Mouse (Mus musculus) liver, embryonic 16.5 days (tissue): Measurements from ENCODE around the gene Ppdpf. TPM values are rescaled to one million over a fixed set of nuclear protein-coding genes. Genes with fewer than 3 reads are reported as not detected.

Experiments used
- ATAC-seq: fragments of 200-750 bp; cut with Nextera tagmentation; 2 replicates; pipeline ENCODE4 v1.8.0; 2017; ENCODE audit warnings: low read depth, mild to moderate bottlenecking, moderate number of reproducible peaks, moderate library complexity
- H3K27ac ChIP-seq: fragments of 300-500 bp; sonication (generic); 2 replicates; pipeline ENCODE4 v1.5.1; 2014; ENCODE audit warnings: mild to moderate bottlenecking, low read length
- H3K27me3 ChIP-seq: fragments of 300-500 bp; sonication (generic); 2 replicates; pipeline ENCODE4 v1.6.1; 2014; ENCODE audit warnings: low read depth, low read length, mixed read lengths; ENCODE audit not compliant: control insufficient read depth, insufficient read depth
- H3K36me3 ChIP-seq: fragments of 300-500 bp; sonication (generic); 2 replicates; pipeline ENCODE4 v1.6.1; 2014; ENCODE audit warnings: mild to moderate bottlenecking; ENCODE audit not compliant: control insufficient read depth, insufficient read depth
- H3K4me1 ChIP-seq: fragments of 300-500 bp; sonication (generic); 2 replicates; pipeline ENCODE4 v1.6.1; 2014; ENCODE audit warnings: low read depth, low read length, mixed read lengths; ENCODE audit not compliant: control insufficient read depth
- H3K4me2 ChIP-seq: fragments of 300-500 bp; sonication (generic); 2 replicates; pipeline ENCODE4 v1.6.1; 2014; ENCODE audit warnings: low read depth, low read length, mixed read lengths
- H3K4me3 ChIP-seq: fragments of 300-500 bp; sonication (generic); 2 replicates; pipeline ENCODE4 v1.5.1; 2014; ENCODE audit warnings: low read depth, mild to moderate bottlenecking, low read length
- H3K9ac ChIP-seq: fragments of 300-500 bp; sonication (generic); 2 replicates; pipeline ENCODE4 v1.6.1; 2014; ENCODE audit warnings: low read depth, low read length
- H3K9me3 ChIP-seq: fragments of 300-500 bp; sonication (generic); replicated peaks from 2 replicates; pipeline ENCODE4 v1.6.1; 2016; ENCODE audit warnings: low read length; ENCODE audit not compliant: control insufficient read depth
- WGBS: fragments of 180-500 bp; shearing (Covaris S2); extraction: QIAGEN DNeasy Blood & Tissue Kit; methylation state at CpG from one replicate; pipeline ENCODE4 v1.1.7; 2014; ENCODE audit not compliant: insufficient replicate concordance; 5-methylcytosine and 5-hydroxymethylcytosine counted together
- polyA plus RNA-seq: library from polyadenylated mRNA; unstranded; fragments of >200 nt; fragmentation: Nextera tagmentation; extraction: Ambion mirVana; gene quantifications from 2 replicates; pipeline ENCODE4 v1.2.1, GENCODE M21; 2015

Ppdpf gene
- polyA plus RNA-seq, 1 experiment from 2014 or later, result 94.4 TPM

DNA sequence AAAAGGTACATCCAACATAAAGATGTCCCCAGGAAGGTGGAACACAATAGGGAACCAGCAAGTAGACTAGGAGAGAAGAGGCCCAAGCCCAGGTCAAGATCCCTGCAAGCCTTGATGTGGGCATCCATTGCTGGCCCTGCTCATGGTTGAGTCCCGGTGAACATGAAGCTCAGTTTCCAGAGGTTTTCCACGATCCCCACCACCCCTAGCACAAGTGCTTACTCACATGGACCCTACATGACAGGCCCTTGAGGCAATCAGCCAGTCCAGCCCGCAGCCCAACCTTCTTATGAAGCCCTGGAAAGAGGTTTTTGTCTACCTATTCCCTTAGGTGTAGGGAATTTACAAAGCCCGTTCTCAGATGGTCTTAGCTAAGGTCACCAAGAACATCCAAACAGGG, 29.9 kb upstream of the Ppdpf start:
- H3K9ac ChIP-seq, result no peak overlapping the region
- peaks cover 21% of the 10 kb centered on the region for H3K27me3 ChIP-seq
- no peaks in the 10 kb centered on the region for H3K9me3 ChIP-seq
- no peak for ATAC-seq
- WGBS, result 55% methylated on average over 4 of the region's 4 CpGs
- no peak overlapping the region for H3K4me3 ChIP-seq
- no peak overlapping the region for H3K4me2 ChIP-seq
- no peaks in the 10 kb centered on the region for H3K4me1 ChIP-seq
- no peak overlapping the region for H3K27ac ChIP-seq
- H3K36me3 ChIP-seq, result no peaks in the 10 kb centered on the region

DNA sequence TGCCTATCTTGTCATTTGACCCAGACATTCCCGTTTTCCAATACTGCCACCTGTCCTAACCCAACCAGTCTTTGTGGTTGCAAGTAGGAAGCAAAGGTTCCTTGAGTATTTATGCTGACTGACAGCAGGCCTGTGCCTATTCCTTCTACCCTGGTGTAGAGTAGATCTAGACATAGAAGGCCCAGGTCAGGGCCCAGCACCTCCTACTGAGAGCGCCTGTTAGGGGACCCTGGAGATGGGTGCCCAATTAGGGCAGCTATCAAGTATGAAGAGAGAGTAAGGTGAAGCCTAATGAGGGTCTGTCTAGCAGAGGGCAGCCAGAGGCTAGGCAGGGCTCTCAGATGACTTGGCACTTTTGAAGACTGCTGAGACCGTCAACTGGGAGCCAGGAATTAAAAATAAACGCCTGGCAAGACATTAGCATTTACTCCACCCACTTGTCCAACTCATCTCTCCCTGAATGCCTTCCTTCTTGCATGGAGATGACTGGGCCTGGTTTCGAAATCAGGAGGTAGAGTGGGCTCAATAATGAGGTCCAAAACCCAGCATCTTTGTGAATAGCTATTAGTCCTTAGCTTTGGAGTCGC, 29.2 kb upstream of the Ppdpf start:
- Histone ChIP-seq H3K4me3 (no peak overlapping the region), H3K9ac (no peak overlapping the region)
- 43% methylated on average over 6 of the region's 6 CpGs for WGBS

DNA sequence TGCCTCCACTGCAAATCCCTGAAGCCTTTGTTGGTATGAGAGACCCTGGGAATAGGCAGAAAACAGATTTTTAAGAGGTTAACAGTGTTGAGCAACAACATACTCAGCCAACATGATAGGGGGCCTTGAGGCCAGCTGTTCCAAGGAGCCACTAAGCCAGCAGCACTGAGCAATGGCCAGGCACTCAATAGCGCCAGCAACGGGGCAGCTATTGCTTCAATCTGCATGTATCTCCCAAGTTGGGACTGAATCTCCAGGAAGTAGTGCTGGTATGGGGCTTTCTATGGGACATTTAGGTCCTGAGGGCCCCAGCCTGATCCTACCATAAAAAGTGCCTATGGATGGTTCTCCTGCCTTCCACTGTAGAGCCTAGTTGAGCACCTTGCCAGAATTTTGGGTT, 28.6 kb upstream of the Ppdpf start:
- Histone ChIP-seq H3K4me1 (no peaks in the 10 kb centered on the region), H3K9me3 (no peaks in the 10 kb centered on the region), H3K36me3 (no peaks in the 10 kb centered on the region), H3K4me3 (no peak overlapping the region), H3K9ac (no peak overlapping the region), H3K27ac (no peak overlapping the region), H3K27me3 (peaks cover 21% of the 10 kb centered on the region), H3K4me2 (no peak overlapping the region)
- no peak for ATAC-seq
- WGBS, result 86% methylated on average over 2 of the region's 2 CpGs

More for the DNA sequence above, 29.2 kb upstream of the Ppdpf start:
- no peak for ATAC-seq
- no peak overlapping the region for H3K27ac ChIP-seq
- no peaks in the 10 kb centered on the region for H3K9me3 ChIP-seq
- H3K4me1 ChIP-seq, result no peaks in the 10 kb centered on the region
- peaks cover 21% of the 10 kb centered on the region for H3K27me3 ChIP-seq
- H3K4me2 ChIP-seq, result no peak overlapping the region
- H3K36me3 ChIP-seq, result no peaks in the 10 kb centered on the region

DNA sequence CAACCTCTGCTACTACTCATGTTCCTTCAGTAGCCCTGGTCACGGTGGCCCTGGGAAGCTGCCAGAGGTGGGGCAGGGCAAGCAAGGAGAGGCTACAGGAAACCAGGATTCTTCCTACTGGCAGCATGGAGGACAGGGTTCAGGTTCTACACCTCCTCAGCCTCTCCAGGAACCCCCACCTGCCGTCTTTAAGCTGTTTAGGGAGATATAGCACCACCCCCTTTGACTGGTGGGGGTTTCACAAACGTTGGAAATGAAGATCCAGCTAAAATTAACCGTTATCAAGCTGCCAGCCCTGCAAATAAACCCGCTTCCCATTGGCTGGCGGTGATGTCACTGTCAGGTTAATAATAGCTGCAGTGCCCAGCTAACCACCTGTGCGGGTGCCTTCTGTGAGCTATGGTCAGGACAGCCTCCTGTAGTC, 27.9 kb upstream of the Ppdpf start:
- no peak overlapping the region for H3K4me3 ChIP-seq
- no peaks in the 10 kb centered on the region for H3K9me3 ChIP-seq
- peaks cover 21% of the 10 kb centered on the region for H3K27me3 ChIP-seq
- H3K4me1 ChIP-seq, result no peaks in the 10 kb centered on the region
- H3K36me3 ChIP-seq, result no peaks in the 10 kb centered on the region
- H3K9ac ChIP-seq, result no peak overlapping the region
- no peak overlapping the region for H3K27ac ChIP-seq
- H3K4me2 ChIP-seq, result no peak overlapping the region
- WGBS, result 38% methylated on average over 7 of the region's 7 CpGs
- no peak for ATAC-seq

DNA sequence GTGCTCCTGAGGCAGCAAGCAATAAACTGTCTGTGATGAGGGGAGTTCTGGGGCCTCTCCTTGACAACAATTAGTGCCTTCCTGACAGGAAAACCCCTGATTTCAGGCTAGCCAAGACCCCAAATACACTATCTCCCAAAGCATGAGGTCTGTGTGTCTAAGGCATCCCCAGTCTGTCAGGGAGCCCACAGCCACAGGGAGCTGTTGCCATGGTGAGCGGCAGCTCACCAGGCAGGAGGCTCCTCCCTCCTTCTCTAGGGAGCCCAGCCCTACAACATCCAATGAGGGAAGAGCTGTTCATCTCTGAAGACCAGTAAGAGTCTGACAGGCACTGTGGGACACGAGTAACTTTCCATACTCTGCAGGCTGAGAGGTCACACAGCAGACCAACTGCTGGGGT, 27.3 kb upstream of the Ppdpf start:
- peaks cover 21% of the 10 kb centered on the region for H3K27me3 ChIP-seq
- H3K9ac ChIP-seq, result no peak overlapping the region
- H3K27ac ChIP-seq, result no peak overlapping the region
- no peaks in the 10 kb centered on the region for H3K4me1 ChIP-seq
- no peak overlapping the region for H3K4me2 ChIP-seq
- WGBS, result 2% methylated on average over 2 of the region's 2 CpGs
- H3K4me3 ChIP-seq, result no peak overlapping the region
- ATAC-seq, result peak; percentile 24; the same call in 1 of the 2 replicates
- no peaks in the 10 kb centered on the region for H3K9me3 ChIP-seq
- no peaks in the 10 kb centered on the region for H3K36me3 ChIP-seq

DNA sequence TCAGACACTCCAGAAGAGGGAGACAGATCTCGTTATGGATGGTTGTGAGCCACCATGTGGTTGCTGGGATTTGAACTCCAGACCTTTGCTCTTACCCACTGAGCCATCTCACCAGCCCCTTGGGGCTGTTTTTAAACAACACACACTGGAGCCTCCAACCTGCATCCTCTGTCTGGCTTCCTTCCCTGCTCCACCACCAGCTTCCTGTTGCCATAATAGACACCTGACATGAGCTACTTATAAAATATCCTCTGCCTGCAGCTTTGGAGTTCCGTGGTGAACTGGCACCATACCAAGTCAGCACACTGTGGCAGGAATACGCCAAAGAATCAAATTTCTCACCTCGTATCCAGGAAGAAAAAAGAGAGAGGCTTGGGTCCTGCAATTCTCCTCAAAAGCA, 26.2 kb upstream of the Ppdpf start:
- peaks cover 20% of the 10 kb centered on the region for H3K27me3 ChIP-seq
- ATAC-seq, result no peak
- H3K36me3 ChIP-seq, result no peaks in the 10 kb centered on the region
- WGBS, result 42% methylated on average over 4 of the region's 4 CpGs
- H3K27ac ChIP-seq, result no peak overlapping the region
- no peak overlapping the region for H3K9ac ChIP-seq
- H3K4me3 ChIP-seq, result no peak overlapping the region
- no peaks in the 10 kb centered on the region for H3K9me3 ChIP-seq
- H3K4me1 ChIP-seq, result no peaks in the 10 kb centered on the region
- H3K4me2 ChIP-seq, result no peak overlapping the region

DNA sequence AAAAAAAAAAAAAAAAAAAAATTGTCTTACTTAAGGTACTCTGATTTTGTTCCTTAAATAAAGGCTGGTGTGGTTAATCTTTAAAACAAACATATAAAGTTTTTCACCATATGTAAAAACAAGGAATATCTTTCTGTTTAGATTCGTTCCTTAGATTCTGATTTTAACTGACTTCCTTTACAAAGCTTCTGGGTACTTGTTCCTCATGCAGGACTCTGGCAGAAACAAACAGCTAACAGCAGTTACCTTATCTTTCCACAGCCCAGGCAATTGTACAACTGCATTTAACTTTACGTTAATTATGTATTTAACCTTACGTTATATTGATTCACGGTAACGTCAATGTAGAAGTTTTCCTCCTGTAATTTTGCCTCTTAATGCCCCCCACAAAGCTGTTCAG, 20.6 kb upstream of the Ppdpf start:
- Histone ChIP-seq H3K4me1 (no peaks in the 10 kb centered on the region), H3K4me2 (no peak overlapping the region), H3K27me3 (no peaks in the 10 kb centered on the region), H3K36me3 (no peaks in the 10 kb centered on the region), H3K4me3 (no peak overlapping the region), H3K27ac (no peak overlapping the region), H3K9ac (no peak overlapping the region), H3K9me3 (no peaks in the 10 kb centered on the region)
- 69% methylated on average over 5 of the region's 5 CpGs for WGBS
- ATAC-seq, result no peak

DNA sequence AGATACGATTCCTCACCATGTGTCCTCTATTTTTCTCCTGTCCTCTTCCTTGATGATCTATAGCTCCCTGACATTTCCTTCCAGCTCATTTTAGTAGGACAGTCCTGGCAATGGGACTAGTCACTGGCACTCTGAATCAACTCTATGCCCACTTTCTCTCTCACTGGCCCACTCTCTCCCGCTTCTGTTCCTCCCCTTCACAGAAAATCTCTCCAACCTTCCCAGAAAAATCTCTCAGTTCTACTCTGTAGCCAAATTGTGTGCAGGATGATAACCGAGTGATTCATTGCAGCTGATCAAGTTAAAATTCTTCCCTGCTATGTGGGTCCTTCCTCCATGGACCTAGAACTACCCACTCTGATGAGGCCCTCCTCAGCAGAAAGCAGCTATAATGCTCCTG, 12.4 kb upstream of the Ppdpf start:
- H3K27me3 ChIP-seq, result no peaks in the 10 kb centered on the region
- H3K4me2 ChIP-seq, result no peak overlapping the region
- no peak overlapping the region for H3K27ac ChIP-seq
- no peaks in the 10 kb centered on the region for H3K36me3 ChIP-seq
- 69% methylated on average over 3 of the region's 3 CpGs for WGBS
- H3K9ac ChIP-seq, result no peak overlapping the region
- no peak for ATAC-seq
- no peaks in the 10 kb centered on the region for H3K4me1 ChIP-seq
- no peak overlapping the region for H3K4me3 ChIP-seq
- H3K9me3 ChIP-seq, result no peaks in the 10 kb centered on the region

DNA sequence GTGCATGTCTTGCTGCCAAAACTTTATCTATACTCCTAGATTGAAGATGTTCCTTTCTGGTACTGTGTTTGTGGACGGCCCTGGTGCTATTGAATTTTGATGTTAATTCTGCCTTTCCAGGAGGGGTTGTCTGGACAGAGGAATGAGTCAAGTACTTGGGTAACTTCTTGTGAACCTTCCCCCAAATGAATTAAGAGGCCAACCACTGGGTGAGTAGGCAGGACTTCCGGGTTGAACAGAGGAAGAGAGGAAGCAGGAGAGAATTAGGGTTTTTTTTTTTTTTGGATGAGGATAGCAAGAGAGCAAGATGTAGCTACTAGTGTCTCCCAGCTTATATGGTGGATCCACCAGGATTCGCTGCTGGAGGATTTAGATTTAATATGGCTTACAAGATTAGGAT, 9.0 kb upstream of the Ppdpf start:
- Histone ChIP-seq H3K4me3 (no peak overlapping the region), H3K9ac (no peak overlapping the region), H3K9me3 (no peaks in the 10 kb centered on the region), H3K4me1 (no peaks in the 10 kb centered on the region), H3K27me3 (no peaks in the 10 kb centered on the region), H3K4me2 (no peak overlapping the region), H3K36me3 (no peaks in the 10 kb centered on the region), H3K27ac (no peak overlapping the region)
- no peak for ATAC-seq
- 41% methylated on average over 3 of the region's 3 CpGs for WGBS
